Mouse (Mus musculus) forebrain, embryonic 11.5 days (tissue): ENCODE measurements around the gene Hs3st3a1. TPM values are rescaled to one million over a fixed set of nuclear protein-coding genes. Genes with fewer than 3 reads are reported as not detected.

ENCODE experiments used
- ATAC-seq: fragments of 200-750 bp; cut with Nextera tagmentation; replicated peaks from 2 replicates; pipeline ENCODE4 v1.8.0; 2017; ENCODE audit warnings: moderate TSS enrichment; ENCODE audit not compliant: low FRiP score
- DNase-seq: peaks from one replicate; pipeline ENCODE4 v3.0.0-alpha.2; 2017; ENCODE audit warnings: low spot score
- H3K27ac ChIP-seq: fragments of 300-500 bp; sonication (generic); 2 replicates; pipeline ENCODE4 v1.5.1; 2014; ENCODE audit warnings: low read depth, low read length
- H3K27me3 ChIP-seq: fragments of 300-500 bp; sonication (generic); 2 replicates; pipeline ENCODE4 v1.6.1; 2014; ENCODE audit warnings: mild to moderate bottlenecking, low read length, mixed read lengths; ENCODE audit not compliant: control insufficient read depth, insufficient read depth
- H3K36me3 ChIP-seq: fragments of 300-500 bp; sonication (generic); 2 replicates; pipeline ENCODE4 v1.6.1; 2014; ENCODE audit warnings: mild to moderate bottlenecking, low read length, moderate library complexity, mixed read lengths; ENCODE audit not compliant: control insufficient read depth, insufficient read depth
- H3K4me1 ChIP-seq: fragments of 300-500 bp; sonication (generic); replicated peaks from 2 replicates; pipeline ENCODE4 v1.6.1; 2014; ENCODE audit warnings: low read length, mixed read lengths; ENCODE audit not compliant: control insufficient read depth, insufficient read depth
- H3K4me2 ChIP-seq: fragments of 300-500 bp; sonication (generic); 2 replicates; pipeline ENCODE4 v1.6.1; 2014; ENCODE audit warnings: low read depth, mild to moderate bottlenecking, low read length, moderate library complexity, mixed read lengths; ENCODE audit not compliant: severe bottlenecking
- H3K4me3 ChIP-seq: fragments of 300-500 bp; sonication (generic); 2 replicates; pipeline ENCODE4 v1.5.1; 2014; ENCODE audit warnings: low read depth, low read length
- H3K9ac ChIP-seq: fragments of 300-500 bp; sonication (generic); 2 replicates; pipeline ENCODE4 v1.6.1; 2014; ENCODE audit warnings: low read length
- H3K9me3 ChIP-seq: fragments of 300-500 bp; sonication (generic); 2 replicates; pipeline ENCODE4 v1.6.1; 2016; ENCODE audit warnings: low read length, mixed read lengths; ENCODE audit not compliant: control insufficient read depth
- WGBS: fragments of 180-500 bp; shearing (Covaris S2); extraction: QIAGEN DNeasy Blood & Tissue Kit; methylation state at CpG from one replicate; pipeline ENCODE4 v1.1.7; 2014; 5-methylcytosine and 5-hydroxymethylcytosine counted together
- polyA plus RNA-seq: library from polyadenylated mRNA; unstranded; fragments of >200 nt; fragmentation: Nextera tagmentation; extraction: Ambion mirVana; gene quantifications from 2 replicates; pipeline ENCODE4 v1.2.1, GENCODE M21; 2014

Hs3st3a1 gene
- polyA plus RNA-seq, 1 experiment from 2014 or later: 2.3 TPM

- 79% methylated on average over 9 of the region's 9 CpGs for WGBS
- Histone ChIP-seq H3K9ac (no peak overlapping the region), H3K36me3 (no peaks in the 10 kb centered on the region), H3K9me3 (no peaks in the 10 kb centered on the region), H3K4me3 (no peak overlapping the region), H3K4me1 (no peaks in the 10 kb centered on the region), H3K27ac (no peak overlapping the region), H3K27me3 (no peaks in the 10 kb centered on the region), H3K4me2 (no peak overlapping the region)
- no peak for DNase-seq
- no peak for ATAC-seq
These were observed 13.6 kb downstream of the Hs3st3a1 start for GRCm38 (mm10) chr11:64448586-64449315.

GRCm38 (mm10) chr11:64461746-64462145, 26.6 kb downstream of the Hs3st3a1 start:
- H3K9ac ChIP-seq: no peak overlapping the region
- WGBS: 82% methylated on average over 3 of the region's 3 CpGs
- no peak for DNase-seq
- no peak overlapping the region for H3K4me2 ChIP-seq
- H3K4me3 ChIP-seq: no peak overlapping the region
- no peak for ATAC-seq
- no peak overlapping the region for H3K27ac ChIP-seq
- H3K27me3 ChIP-seq: no peaks in the 10 kb centered on the region
- H3K4me1 ChIP-seq: no peaks in the 10 kb centered on the region
- H3K36me3 ChIP-seq: no peaks in the 10 kb centered on the region
- H3K9me3 ChIP-seq: no peaks in the 10 kb centered on the region

GRCm38 (mm10) chr11:64468737-64469136, 33.6 kb downstream of the Hs3st3a1 start:
- Histone ChIP-seq H3K36me3 (no peaks in the 10 kb centered on the region), H3K9me3 (no peaks in the 10 kb centered on the region), H3K9ac (no peak overlapping the region), H3K4me1 (no peaks in the 10 kb centered on the region), H3K4me2 (no peak overlapping the region), H3K27me3 (no peaks in the 10 kb centered on the region), H3K27ac (no peak overlapping the region), H3K4me3 (no peak overlapping the region)
- ATAC-seq (no peak), DNase-seq (no peak)
- 82% methylated on average over 4 of the region's 4 CpGs for WGBS

DNA sequence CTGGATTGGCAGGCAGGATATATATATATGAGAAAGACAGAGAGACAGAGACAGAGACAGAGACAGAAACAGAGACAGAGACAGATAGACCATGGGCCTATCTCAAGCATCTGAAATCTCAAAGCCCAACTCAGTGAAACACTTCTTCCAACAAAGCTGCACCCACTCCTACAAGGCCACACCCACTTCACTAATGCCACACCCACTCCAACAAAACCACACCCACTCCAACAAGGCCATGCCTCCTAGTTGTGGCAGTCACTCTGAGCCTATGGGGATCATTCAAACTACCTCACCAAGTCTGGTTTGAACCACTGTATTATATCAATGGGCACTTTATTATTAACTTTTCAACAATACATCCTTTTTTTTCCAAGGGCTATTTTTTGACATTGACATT, 35.6 kb downstream of the Hs3st3a1 start:
- DNase-seq: no peak
- Histone ChIP-seq H3K27ac (no peak overlapping the region), H3K4me1 (no peaks in the 10 kb centered on the region), H3K4me2 (no peak overlapping the region), H3K4me3 (no peak overlapping the region), H3K36me3 (no peaks in the 10 kb centered on the region), H3K9me3 (no peaks in the 10 kb centered on the region), H3K9ac (no peak overlapping the region), H3K27me3 (no peaks in the 10 kb centered on the region)
- no peak for ATAC-seq

DNA sequence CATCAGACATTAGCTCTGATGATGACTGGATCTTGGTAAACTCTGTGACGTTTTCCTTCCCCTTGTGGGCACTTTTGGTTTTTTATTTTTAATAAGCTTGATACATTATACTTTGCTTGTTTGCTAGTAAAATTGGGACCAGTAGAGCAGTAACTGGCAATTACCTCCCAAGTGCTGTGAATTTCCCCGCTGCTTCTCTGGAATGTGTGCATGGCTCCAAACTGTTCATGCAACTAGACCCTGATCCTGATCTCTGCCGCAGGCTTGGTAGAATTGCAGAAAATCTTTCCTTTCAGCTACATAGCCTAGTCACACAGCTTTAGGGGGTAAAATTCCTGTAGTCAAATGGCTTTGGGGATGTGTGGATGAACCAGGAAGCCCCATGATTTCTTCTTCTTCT, 38.5 kb downstream of the Hs3st3a1 start:
- Histone ChIP-seq H3K4me3 (no peak overlapping the region), H3K9ac (no peak overlapping the region), H3K4me2 (no peak overlapping the region), H3K27ac (no peak overlapping the region), H3K4me1 (no peaks in the 10 kb centered on the region), H3K9me3 (no peaks in the 10 kb centered on the region), H3K36me3 (no peaks in the 10 kb centered on the region), H3K27me3 (no peaks in the 10 kb centered on the region)
- DNase-seq (no peak), ATAC-seq (no peak)
- 87% methylated on average over 3 of the region's 3 CpGs for WGBS

GRCm38 (mm10) chr11:64481445-64481844, 46.3 kb downstream of the Hs3st3a1 start:
- Histone ChIP-seq H3K27me3 (no peaks in the 10 kb centered on the region; the same call in 1 of the 2 replicates), H3K4me2 (no peak overlapping the region), H3K36me3 (no peaks in the 10 kb centered on the region), H3K9me3 (no peaks in the 10 kb centered on the region), H3K9ac (no peak overlapping the region), H3K4me3 (no peak overlapping the region), H3K27ac (no peak overlapping the region), H3K4me1 (no peaks in the 10 kb centered on the region)
- ATAC-seq (no peak), DNase-seq (no peak)
- WGBS: 81% methylated on average over 3 of the region's 3 CpGs

DNA sequence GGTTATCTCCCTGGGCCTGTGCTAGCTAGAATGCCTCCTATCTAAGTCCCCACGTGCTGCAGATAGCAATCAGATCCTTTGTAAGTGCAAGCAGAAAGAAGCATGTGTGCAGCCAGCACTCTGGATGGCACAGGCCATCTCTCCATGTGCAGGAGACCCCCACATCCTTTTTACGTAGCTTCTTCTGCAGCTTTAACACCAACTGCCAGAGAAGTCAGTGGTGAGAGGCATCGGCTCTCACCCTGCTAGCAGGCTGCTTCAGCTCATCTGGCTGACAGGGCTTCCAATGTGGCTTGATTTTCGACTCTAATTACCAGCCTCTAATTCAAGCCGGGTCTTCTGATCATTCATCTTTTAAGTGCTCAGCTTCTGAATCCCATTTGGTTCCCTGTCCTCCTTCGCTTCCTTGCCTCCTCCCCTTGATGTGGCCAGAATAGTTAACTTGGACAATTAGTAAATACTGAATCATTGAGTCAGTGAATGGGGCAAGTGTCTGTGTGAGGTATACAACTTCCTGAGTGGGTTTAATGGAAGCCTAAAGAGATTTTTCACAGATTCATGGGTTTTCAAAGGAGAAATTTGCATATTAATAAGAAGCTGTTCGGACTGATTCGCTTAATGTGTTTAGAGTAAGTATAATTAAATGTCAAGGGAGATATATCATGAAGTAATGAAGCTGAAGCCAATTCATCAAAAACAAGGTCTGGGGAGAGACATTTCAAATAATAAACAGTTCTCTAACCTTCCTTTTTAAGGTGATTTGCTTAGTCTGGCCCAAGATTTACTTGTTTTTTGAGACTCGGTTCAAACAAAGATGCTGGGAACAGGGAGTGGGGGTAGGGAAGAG, 54.7 kb downstream of the Hs3st3a1 start:
- DNase-seq: peak; percentile 61
- no peak overlapping the region for H3K4me3 ChIP-seq
- WGBS: 17% methylated on average over 9 of the region's 9 CpGs
- peak; percentile 84 for ATAC-seq
- H3K36me3 ChIP-seq: no peaks in the 10 kb centered on the region
- peaks cover 13% of the 10 kb centered on the region; the same call in 1 of the 2 replicates for H3K4me1 ChIP-seq
- peak overlapping the region; percentile 27; the same call in 1 of the 2 replicates for H3K4me2 ChIP-seq
- no peak overlapping the region for H3K9ac ChIP-seq
- peaks cover 23% of the 10 kb centered on the region for H3K27me3 ChIP-seq
- H3K27ac ChIP-seq: no peak overlapping the region
- no peaks in the 10 kb centered on the region for H3K9me3 ChIP-seq

GRCm38 (mm10) chr11:64494448-64494847, 59.3 kb downstream of the Hs3st3a1 start:
- H3K9me3 ChIP-seq: no peaks in the 10 kb centered on the region
- no peak for DNase-seq
- no peak overlapping the region for H3K4me3 ChIP-seq
- 58% methylated on average over 2 of the region's 2 CpGs for WGBS
- H3K9ac ChIP-seq: no peak overlapping the region
- no peaks in the 10 kb centered on the region for H3K36me3 ChIP-seq
- no peak overlapping the region for H3K27ac ChIP-seq
- peaks cover 11% of the 10 kb centered on the region for H3K27me3 ChIP-seq
- no peak for ATAC-seq
- no peak overlapping the region for H3K4me2 ChIP-seq
- peaks cover 5% of the 10 kb centered on the region; the same call in 1 of the 2 replicates for H3K4me1 ChIP-seq
